Mouse (Mus musculus) right cerebral cortex, adult 18-20 months (tissue): ENCODE measurements at regions not wholly inside any gene's neighbourhood (a gene's known extent, or its start where the extent isn't known, plus 50 kb on each side); places are given as distances from the start of the nearest gene placed in this dataset.

Source experiments
- DNase-seq: peaks from one replicate; pipeline ENCODE4 v3.0.0; 2022; ENCODE audit warnings: mixed read lengths

- no peak for DNase-seq
Measured at GRCm38 (mm10) chr11:113184095-113184494, 402.1 kb downstream of the Sox9 start.

- DNase-seq, result no peak
Measured at GRCm38 (mm10) chr11:113187407-113187806, 405.4 kb downstream of the Sox9 start.

GRCm38 (mm10) chr11:113188263-113188920, 406.4 kb downstream of the Sox9 start:
- peak; percentile 46 for DNase-seq

- no peak for DNase-seq
Measured at GRCm38 (mm10) chr11:113190006-113190405, 408.0 kb downstream of the Sox9 start.

- no peak for DNase-seq
Measured at GRCm38 (mm10) chr11:113190520-113190919, 408.5 kb downstream of the Sox9 start.

GRCm38 (mm10) chr11:113191006-113191405, 409.0 kb downstream of the Sox9 start:
- DNase-seq, result no peak

GRCm38 (mm10) chr11:113192086-113192856, 410.2 kb downstream of the Sox9 start:
- DNase-seq, result peak; percentile 66

GRCm38 (mm10) chr11:113194144-113194827, 412.3 kb downstream of the Sox9 start:
- no peak for DNase-seq
